Mouse (Mus musculus): ENCODE measurements around the gene Omt2a.
"Not testable (repeated sequence)": the region's sequence is repeated elsewhere in the genome, so short reads cannot be mapped to it uniquely, and the experiment has no call there.

DNA sequence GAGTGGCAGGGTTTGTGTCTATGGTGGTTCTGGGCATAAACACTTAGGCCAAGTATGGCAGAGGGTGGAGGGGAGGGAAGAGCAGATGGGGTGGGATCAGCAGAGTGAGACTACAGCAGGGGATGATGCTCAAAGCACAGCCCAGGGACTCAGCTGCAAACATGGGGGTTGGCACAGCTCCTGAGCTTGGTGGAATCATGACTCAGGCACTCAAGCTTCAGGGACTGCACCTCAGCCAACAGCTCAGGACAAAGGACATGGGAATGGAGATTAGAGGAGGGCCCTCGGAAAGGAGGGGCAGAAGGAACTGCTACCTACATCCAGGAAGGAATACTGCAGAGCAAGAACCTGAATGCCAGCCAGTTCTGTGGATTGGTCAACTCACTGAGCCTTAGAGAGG lies 15.5 kb downstream of the Omt2a start:
- not testable (repeated sequence) for TF ChIP-seq CTCF (conservative IDR thresholded peaks at IDR 0.05 in 1 of 2, IDR thresholded peaks at IDR 0.05 in 1 of 2; ENCODE audit: low read depth in 2 of 2, low read length in 2 of 2); POLR2AphosphoS2 (IDR thresholded peaks at IDR 0.05; ENCODE audit: low read depth, low read length); ETS1 (conservative IDR thresholded peaks at IDR 0.05; ENCODE audit: low read depth, low read length); POLR2A (IDR thresholded peaks at IDR 0.05; ENCODE audit: low read depth, low read length); KAT2A (IDR thresholded peaks at IDR 0.05; ENCODE audit: insufficient replicate concordance, low read length); USF2 (conservative IDR thresholded peaks at IDR 0.05; ENCODE audit: low read depth, low read length)
